Mouse (Mus musculus) midbrain, embryonic 16.5 days (tissue): ENCODE results near the gene Nt5c. TPM values are rescaled to one million over a fixed set of nuclear protein-coding genes. Genes with fewer than 3 reads are reported as not detected.
"Not testable (repeated sequence)": the region's sequence is repeated elsewhere in the genome, so short reads cannot be mapped to it uniquely, and the experiment has no call there.

Experiments
- ATAC-seq: fragments of 200-750 bp; cut with Nextera tagmentation; 2 replicates; pipeline ENCODE4 v1.8.0; 2017; ENCODE audit warnings: moderate TSS enrichment
- H3K27ac ChIP-seq: fragments of 300-500 bp; sonication (generic); 2 replicates; pipeline ENCODE4 v1.5.1; 2014; ENCODE audit warnings: mild to moderate bottlenecking, low read length, mixed read lengths
- H3K27me3 ChIP-seq: fragments of 300-500 bp; sonication (generic); 2 replicates; pipeline ENCODE4 v1.6.1; 2014; ENCODE audit warnings: low read depth, low read length, mixed read lengths; ENCODE audit not compliant: control insufficient read depth, insufficient read depth
- H3K36me3 ChIP-seq: fragments of 300-500 bp; sonication (generic); 2 replicates; pipeline ENCODE4 v1.6.1; 2014; ENCODE audit warnings: mild to moderate bottlenecking, low read length, moderate library complexity, mixed read lengths; ENCODE audit not compliant: control insufficient read depth, insufficient read depth
- H3K4me1 ChIP-seq: fragments of 300-500 bp; sonication (generic); 2 replicates; pipeline ENCODE4 v1.6.1; 2014; ENCODE audit warnings: mild to moderate bottlenecking, low read length, mixed read lengths; ENCODE audit not compliant: control insufficient read depth, insufficient read depth
- H3K4me2 ChIP-seq: fragments of 300-500 bp; sonication (generic); 2 replicates; pipeline ENCODE4 v1.6.1; 2014; ENCODE audit warnings: mild to moderate bottlenecking, low read length, mixed read lengths
- H3K4me3 ChIP-seq: fragments of 300-500 bp; sonication (generic); 2 replicates; pipeline ENCODE4 v1.5.1; 2014; ENCODE audit warnings: low read depth, mild to moderate bottlenecking, low read length, moderate library complexity, mixed read lengths
- H3K9ac ChIP-seq: fragments of 300-500 bp; sonication (generic); 2 replicates; pipeline ENCODE4 v1.6.1; 2014; ENCODE audit warnings: low read depth, low read length, mixed read lengths
- H3K9me3 ChIP-seq: fragments of 300-500 bp; sonication (generic); replicated peaks from 2 replicates; pipeline ENCODE4 v1.6.1; 2014; ENCODE audit warnings: mild to moderate bottlenecking, low read length, mixed read lengths; ENCODE audit not compliant: control insufficient read depth, poor library complexity, severe bottlenecking
- WGBS: fragments of 180-500 bp; shearing (Covaris S2); extraction: QIAGEN DNeasy Blood & Tissue Kit; methylation state at CpG from one replicate; pipeline ENCODE4 v1.1.7; 2014; 5-methylcytosine and 5-hydroxymethylcytosine counted together
- polyA plus RNA-seq: library from polyadenylated mRNA; unstranded; fragments of >200 nt; fragmentation: Nextera tagmentation; extraction: Ambion mirVana; gene quantifications from 2 replicates; pipeline ENCODE4 v1.2.1, GENCODE M21; 2015

The Nt5c gene
- polyA plus RNA-seq, 1 experiment from 2014 or later, result 100 TPM

DNA sequence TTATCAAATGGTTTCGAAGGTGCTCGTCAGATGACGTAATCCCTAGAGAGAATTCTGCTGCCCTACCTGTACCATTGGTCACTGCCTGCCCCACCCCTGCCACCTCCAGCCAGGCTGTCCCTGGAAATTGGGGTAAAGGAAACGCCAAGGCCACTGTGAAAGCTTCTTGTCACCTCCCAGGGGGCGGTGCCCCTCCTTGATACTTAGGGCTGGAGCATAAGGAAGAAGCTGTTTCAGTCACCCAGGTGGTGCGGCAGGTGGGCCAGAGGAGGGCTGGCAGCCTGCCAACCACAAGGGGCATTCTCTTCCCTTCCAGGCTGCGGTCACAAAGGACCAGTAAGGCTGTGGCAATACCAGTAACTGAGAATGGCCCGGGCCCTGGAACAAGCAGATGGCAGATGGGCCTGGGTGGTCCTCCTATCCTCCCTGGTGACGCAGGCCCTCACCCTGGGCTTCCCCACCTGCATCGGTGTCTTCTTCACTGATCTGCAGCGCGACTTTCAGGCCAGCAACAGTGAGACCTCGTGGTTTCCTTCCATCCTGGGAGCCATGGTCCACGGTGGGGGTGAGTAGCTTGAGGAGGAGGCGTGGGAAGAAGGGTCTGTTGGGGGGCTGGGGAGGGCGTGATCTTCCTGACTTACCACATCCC is 29.3 kb downstream of the Nt5c start, which contains the start of gene Slc16a5:
Slc16a5 (plus strand) TSS at position 232 of the 649 bp plus-strand sequence.
- H3K27me3 ChIP-seq, result no peaks in the 10 kb centered on the region
- no peak for ATAC-seq
- H3K4me3 ChIP-seq, result no peak within 1 kb of the TSS
- H3K27ac ChIP-seq, result no peak within 1 kb of the TSS
- H3K4me1 ChIP-seq, result no peaks in the 10 kb centered on the region
- no peaks in the 10 kb centered on the region for H3K36me3 ChIP-seq
- H3K9me3 ChIP-seq, result no peaks in the 10 kb centered on the region
- no peak within 1 kb of the TSS for H3K9ac ChIP-seq
- no peak within 1 kb of the TSS for H3K4me2 ChIP-seq
- WGBS, result 79% methylated on average over 16 of the region's 16 CpGs

DNA sequence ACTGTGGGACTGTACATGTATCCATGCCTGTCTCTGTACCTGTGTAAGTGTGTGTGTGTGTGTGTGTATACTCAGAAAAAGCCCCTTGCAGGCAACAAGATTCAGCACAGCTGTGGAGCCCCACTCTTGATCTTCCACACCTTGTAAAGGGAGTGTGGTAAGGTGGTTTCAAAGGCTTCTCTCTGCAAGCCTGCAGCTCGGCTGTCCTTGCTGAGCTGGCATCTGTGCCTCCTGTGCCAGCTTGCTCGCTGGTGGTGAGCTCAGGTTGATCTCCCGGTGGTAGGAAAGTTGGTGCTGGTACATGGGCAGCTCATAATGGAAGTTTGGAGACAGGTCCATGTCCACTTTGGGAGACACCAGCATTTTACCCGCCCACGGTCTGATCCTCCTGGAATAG is 29.8 kb downstream of the Nt5c start:
- H3K9me3 ChIP-seq, result no peaks in the 10 kb centered on the region
- no peak overlapping the region for H3K9ac ChIP-seq
- no peak overlapping the region for H3K4me3 ChIP-seq
- H3K27me3 ChIP-seq, result no peaks in the 10 kb centered on the region
- 74% methylated on average over 5 of the region's 5 CpGs for WGBS
- ATAC-seq, result no peak
- H3K36me3 ChIP-seq, result no peaks in the 10 kb centered on the region
- H3K4me2 ChIP-seq, result no peak overlapping the region
- no peaks in the 10 kb centered on the region for H3K4me1 ChIP-seq
- no peak overlapping the region for H3K27ac ChIP-seq

GRCm38 (mm10) chr11:115460976-115461375 is 30.7 kb downstream of the Nt5c start:
- H3K27me3 ChIP-seq, result no peaks in the 10 kb centered on the region
- no peak overlapping the region for H3K4me3 ChIP-seq
- H3K36me3 ChIP-seq, result no peaks in the 10 kb centered on the region
- WGBS, result 15% methylated on average over 8 of the region's 8 CpGs
- no peak for ATAC-seq
- no peaks in the 10 kb centered on the region for H3K9me3 ChIP-seq
- H3K27ac ChIP-seq, result no peak overlapping the region
- no peak overlapping the region for H3K9ac ChIP-seq
- H3K4me2 ChIP-seq, result no peak overlapping the region
- H3K4me1 ChIP-seq, result no peaks in the 10 kb centered on the region

- no peak overlapping the region for H3K27ac ChIP-seq
- H3K27me3 ChIP-seq, result no peaks in the 10 kb centered on the region
- ATAC-seq, result no peak
- no peaks in the 10 kb centered on the region for H3K9me3 ChIP-seq
- H3K4me1 ChIP-seq, result no peaks in the 10 kb centered on the region
- no peaks in the 10 kb centered on the region for H3K36me3 ChIP-seq
- H3K9ac ChIP-seq, result no peak overlapping the region
- WGBS, result 30% methylated on average over 6 of the region's 6 CpGs
- no peak overlapping the region for H3K4me3 ChIP-seq
- no peak overlapping the region for H3K4me2 ChIP-seq
These were observed 34.3 kb downstream of the Nt5c start for GRCm38 (mm10) chr11:115457405-115457804.

GRCm38 (mm10) chr11:115456182-115456581 is 35.5 kb downstream of the Nt5c start:
- ATAC-seq, result no peak
- Histone ChIP-seq H3K9me3 (no peaks in the 10 kb centered on the region), H3K4me2 (no peak overlapping the region), H3K9ac (no peak overlapping the region), H3K27ac (no peak overlapping the region), H3K27me3 (no peaks in the 10 kb centered on the region), H3K4me1 (no peaks in the 10 kb centered on the region), H3K36me3 (no peaks in the 10 kb centered on the region), H3K4me3 (no peak overlapping the region)
- 96% methylated on average over 5 of the region's 5 CpGs for WGBS

DNA sequence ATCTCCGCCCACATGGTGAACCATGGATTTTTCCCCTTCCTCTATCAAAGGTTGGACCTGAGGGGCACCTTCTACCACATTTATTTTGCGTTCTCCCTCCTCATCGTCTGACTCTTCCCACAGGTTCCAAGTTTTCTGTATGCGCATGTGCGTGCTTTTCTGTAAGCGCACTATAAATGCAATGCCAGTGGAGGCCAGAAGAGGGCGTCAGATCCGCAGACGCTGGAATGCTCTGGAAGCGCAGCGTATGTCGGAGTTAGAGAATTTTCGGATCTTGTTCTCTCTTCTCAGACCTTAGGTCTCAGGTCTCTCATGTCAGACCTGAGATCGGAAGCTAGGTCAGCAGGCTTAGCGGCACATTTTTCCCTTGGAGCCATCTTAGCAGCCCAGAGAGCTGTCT is 36.0 kb downstream of the Nt5c start:
- Histone ChIP-seq H3K4me3 (no peak overlapping the region), H3K27ac (no peak overlapping the region), H3K36me3 (no peaks in the 10 kb centered on the region), H3K9me3 (no peaks in the 10 kb centered on the region), H3K4me1 (no peaks in the 10 kb centered on the region), H3K9ac (no peak overlapping the region), H3K4me2 (no peak overlapping the region), H3K27me3 (no peaks in the 10 kb centered on the region)
- 86% methylated on average over 15 of the region's 15 CpGs for WGBS
- no peak for ATAC-seq

DNA sequence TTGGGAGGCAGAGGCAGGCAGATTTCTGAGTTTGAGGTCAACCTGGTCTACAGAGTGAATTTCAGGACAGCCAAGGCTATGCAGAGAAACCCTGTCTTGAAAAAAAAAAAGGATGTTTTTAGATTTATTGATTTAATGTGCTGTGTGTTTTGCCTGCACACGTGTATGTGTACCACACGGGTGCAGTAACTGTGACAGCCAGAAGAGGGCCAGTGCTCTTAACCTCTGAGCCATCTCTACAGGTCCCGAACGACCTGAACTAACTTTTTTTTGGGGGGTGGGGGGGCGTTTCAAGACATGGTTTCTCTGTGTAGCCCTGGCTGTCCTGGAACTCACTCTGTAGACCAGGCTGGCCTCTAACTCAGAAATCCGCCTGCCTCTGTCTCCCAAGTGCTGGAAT is 36.8 kb downstream of the Nt5c start:
- H3K27me3 ChIP-seq, H3K36me3 ChIP-seq, H3K4me3 ChIP-seq, ATAC-seq, H3K27ac ChIP-seq, H3K4me2 ChIP-seq, H3K9me3 ChIP-seq, H3K4me1 ChIP-seq, H3K9ac ChIP-seq: not testable (repeated sequence)
- WGBS, result 86% methylated on average over 6 of the region's 6 CpGs

GRCm38 (mm10) chr11:115453306-115453705 is 38.4 kb downstream of the Nt5c start:
- Histone ChIP-seq H3K4me1 (no peaks in the 10 kb centered on the region), H3K4me2 (no peak overlapping the region), H3K4me3 (no peak overlapping the region), H3K27ac (no peak overlapping the region), H3K36me3 (no peaks in the 10 kb centered on the region), H3K9ac (no peak overlapping the region), H3K27me3 (no peaks in the 10 kb centered on the region), H3K9me3 (no peaks in the 10 kb centered on the region)
- 62% methylated on average over 4 of the region's 4 CpGs for WGBS
- ATAC-seq, result no peak

DNA sequence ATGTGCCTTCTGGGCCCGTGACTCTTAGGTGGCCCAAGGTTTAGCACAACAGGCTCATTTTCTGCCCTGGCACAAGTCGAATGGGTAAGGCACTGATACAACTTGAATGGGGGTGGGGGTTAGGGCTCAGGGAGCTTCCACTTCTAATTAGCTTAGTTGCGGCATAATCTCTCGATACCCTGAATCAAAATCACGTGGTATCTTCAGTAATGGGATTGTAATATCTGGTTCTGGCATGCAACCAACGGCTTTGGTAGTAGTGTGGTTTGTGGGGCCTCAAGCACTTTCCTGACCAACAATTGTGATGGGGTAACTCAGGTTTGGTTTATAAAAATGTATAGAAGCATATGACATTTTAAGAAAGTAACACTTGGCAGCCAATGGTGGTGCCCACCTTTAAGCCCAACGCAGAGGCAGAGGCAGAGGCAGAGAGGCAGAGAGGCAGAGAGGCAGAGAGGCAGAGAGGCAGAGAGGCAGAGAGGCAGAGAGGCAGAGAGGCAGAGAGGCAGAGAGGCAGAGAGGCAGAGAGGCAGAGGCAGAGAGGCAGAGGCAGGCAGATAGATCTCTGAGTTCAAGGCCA is 39.3 kb downstream of the Nt5c start:
- Histone ChIP-seq H3K4me1 (no peaks in the 10 kb centered on the region), H3K4me3 (no peak overlapping the region), H3K9ac (no peak overlapping the region), H3K36me3 (no peaks in the 10 kb centered on the region), H3K9me3 (no peaks in the 10 kb centered on the region), H3K4me2 (no peak overlapping the region), H3K27me3 (no peaks in the 10 kb centered on the region), H3K27ac (no peak overlapping the region)
- no peak for ATAC-seq
- WGBS, result 76% methylated on average over 7 of the region's 7 CpGs
